Mouse (Mus musculus): ENCODE data around the gene Suco. TPM values are rescaled to one million over a fixed set of nuclear protein-coding genes. Genes with fewer than 3 reads are reported as not detected.

Gene Suco
- polyA plus RNA-seq, 1 experiment from 2014 or later = 19.0 TPM

GRCm38 (mm10) chr1:161766656-161767055 is 109.8 kb downstream of the Suco start:
- H3K9me3 ChIP-seq (replicated peaks) = no peaks in the 10 kb centered on the region
- no peaks in the 10 kb centered on the region for H3K36me3 ChIP-seq
- H3K4me1 ChIP-seq = no peaks in the 10 kb centered on the region
- H3K27ac ChIP-seq (replicated peaks) = no peak overlapping the region
- no peak for DNase-seq (ENCODE audit: low spot score)
- 57% methylated on average over 5 of the region's 5 CpGs for WGBS
- H3K27me3 ChIP-seq (ENCODE audit: low read depth, poor library complexity, severe bottlenecking) = no peaks in the 10 kb centered on the region
- no peak overlapping the region for H3K4me3 ChIP-seq

Other genes starting within 250 kb of the Suco start
- 0.26 TPM in 1 of 2 replicates, not detected in the other for gene Fasl, start 88.2 kb downstream of the Suco start, polyA plus RNA-seq (2016; fragmentation: Nextera tagmentation; extraction: Ambion mirVana)
- gene Pigc, start 92.5 kb upstream of the Suco start, polyA plus RNA-seq (2016; fragmentation: Nextera tagmentation; extraction: Ambion mirVana) = 24.2 and 29.5 TPM in 2 replicates
- 0.14 TPM in 1 of 2 replicates, not detected in the other for gene 4930558K02Rik, start 103.0 kb upstream of the Suco start, polyA plus RNA-seq (2016; fragmentation: Nextera tagmentation; extraction: Ambion mirVana)